Mouse (Mus musculus) neural tube, embryonic 12.5 days (tissue): ENCODE data around the gene Inhba. TPM values are rescaled to one million over a fixed set of nuclear protein-coding genes. Genes with fewer than 3 reads are reported as not detected.

Experiments used
- ATAC-seq: fragments of 200-750 bp; cut with Nextera tagmentation; 2 replicates; pipeline ENCODE4 v1.8.0; 2017; ENCODE audit warnings: low read depth, mild to moderate bottlenecking, moderate TSS enrichment, moderate library complexity; ENCODE audit not compliant: low FRiP score
- H3K27ac ChIP-seq: fragments of 300-500 bp; sonication (generic); 2 replicates; pipeline ENCODE4 v1.5.1; 2016
- H3K27me3 ChIP-seq: fragments of 300-500 bp; sonication (generic); replicated peaks from 2 replicates; pipeline ENCODE4 v1.6.1; 2016; ENCODE audit warnings: mild to moderate bottlenecking
- H3K36me3 ChIP-seq: fragments of 300-500 bp; sonication (generic); 2 replicates; pipeline ENCODE4 v1.6.1; 2016; ENCODE audit warnings: mild to moderate bottlenecking
- H3K4me1 ChIP-seq: fragments of 300-500 bp; sonication (generic); 2 replicates; pipeline ENCODE4 v1.6.1; 2016
- H3K4me2 ChIP-seq: fragments of 300-500 bp; sonication (generic); replicated peaks from 2 replicates; pipeline ENCODE4 v1.6.1; 2016; ENCODE audit warnings: mild to moderate bottlenecking
- H3K4me3 ChIP-seq: fragments of 300-500 bp; sonication (generic); 2 replicates; pipeline ENCODE4 v1.5.1; 2016
- H3K9ac ChIP-seq: fragments of 300-500 bp; sonication (generic); 2 replicates; pipeline ENCODE4 v1.6.1; 2016; ENCODE audit warnings: mild to moderate bottlenecking
- H3K9me3 ChIP-seq: fragments of 300-500 bp; sonication (generic); 2 replicates; pipeline ENCODE4 v1.6.1; 2016; ENCODE audit warnings: mild to moderate bottlenecking
- WGBS: fragments of 180-500 bp; shearing (Covaris S2); methylation state at CpG from one replicate; pipeline ENCODE4 v1.1.7; 2016; 5-methylcytosine and 5-hydroxymethylcytosine counted together
- polyA plus RNA-seq: library from polyadenylated mRNA; unstranded; fragments of >200 nt; fragmentation: Nextera tagmentation; extraction: Ambion mirVana; gene quantifications from 2 replicates; pipeline ENCODE4 v1.2.1, GENCODE M21; 2016

Inhba gene
- polyA plus RNA-seq, 1 experiment from 2014 or later, result 1.5 TPM

- Histone ChIP-seq H3K27ac (no peak overlapping the region), H3K27me3 (no peaks in the 10 kb centered on the region), H3K36me3 (no peaks in the 10 kb centered on the region), H3K4me3 (no peak overlapping the region), H3K4me2 (no peak overlapping the region), H3K9me3 (no peaks in the 10 kb centered on the region), H3K4me1 (peaks cover 5% of the 10 kb centered on the region; the same call in 1 of the 2 replicates), H3K9ac (no peak overlapping the region)
- 78% methylated on average over 5 of the region's 5 CpGs for WGBS
- ATAC-seq, result no peak
Observed at GRCm38 (mm10) chr13:16030557-16031057, 19.0 kb downstream of the Inhba start.

GRCm38 (mm10) chr13:16032425-16032824 is 20.8 kb downstream of the Inhba start:
- Histone ChIP-seq H3K9me3 (no peaks in the 10 kb centered on the region), H3K4me3 (no peak overlapping the region), H3K36me3 (no peaks in the 10 kb centered on the region), H3K27ac (no peak overlapping the region), H3K27me3 (no peaks in the 10 kb centered on the region), H3K9ac (no peak overlapping the region), H3K4me1 (peaks cover 5% of the 10 kb centered on the region; the same call in 1 of the 2 replicates), H3K4me2 (no peak overlapping the region)
- ATAC-seq, result no peak

GRCm38 (mm10) chr13:16032935-16033592 is 21.4 kb downstream of the Inhba start:
- no peak overlapping the region for H3K4me3 ChIP-seq
- ATAC-seq, result no peak
- H3K9ac ChIP-seq, result no peak overlapping the region
- no peaks in the 10 kb centered on the region for H3K36me3 ChIP-seq
- H3K27ac ChIP-seq, result no peak overlapping the region
- peaks cover 5% of the 10 kb centered on the region; the same call in 1 of the 2 replicates for H3K4me1 ChIP-seq
- no peak overlapping the region for H3K4me2 ChIP-seq
- H3K27me3 ChIP-seq, result no peaks in the 10 kb centered on the region
- no peaks in the 10 kb centered on the region for H3K9me3 ChIP-seq
- 34% methylated on average over 6 of the region's 6 CpGs for WGBS

- no peak overlapping the region for H3K27ac ChIP-seq
- H3K36me3 ChIP-seq, result no peaks in the 10 kb centered on the region
- no peak overlapping the region for H3K4me2 ChIP-seq
- no peak for ATAC-seq
- H3K9me3 ChIP-seq, result no peaks in the 10 kb centered on the region
- no peak overlapping the region for H3K9ac ChIP-seq
- H3K27me3 ChIP-seq, result no peaks in the 10 kb centered on the region
- H3K4me1 ChIP-seq, result no peaks in the 10 kb centered on the region
- WGBS, result 93% methylated on average over 2 of the region's 2 CpGs
- H3K4me3 ChIP-seq, result no peak overlapping the region
Observed at GRCm38 (mm10) chr13:16069079-16069478, 57.4 kb downstream of the Inhba start.

- no peaks in the 10 kb centered on the region for H3K36me3 ChIP-seq
- no peak for ATAC-seq
- no peak overlapping the region for H3K9ac ChIP-seq
- 83% methylated on average over 5 of the region's 5 CpGs for WGBS
- no peaks in the 10 kb centered on the region for H3K9me3 ChIP-seq
- no peak overlapping the region for H3K4me3 ChIP-seq
- H3K27me3 ChIP-seq, result no peaks in the 10 kb centered on the region
- H3K27ac ChIP-seq, result no peak overlapping the region
- no peaks in the 10 kb centered on the region for H3K4me1 ChIP-seq
- no peak overlapping the region for H3K4me2 ChIP-seq
Observed at GRCm38 (mm10) chr13:16077276-16077675, 65.6 kb downstream of the Inhba start.

- 77% methylated on average over 7 of the region's 7 CpGs for WGBS
- Histone ChIP-seq H3K9me3 (no peaks in the 10 kb centered on the region), H3K36me3 (no peaks in the 10 kb centered on the region), H3K4me1 (no peaks in the 10 kb centered on the region), H3K27ac (no peak overlapping the region), H3K4me2 (no peak overlapping the region), H3K9ac (no peak overlapping the region), H3K4me3 (no peak overlapping the region), H3K27me3 (no peaks in the 10 kb centered on the region)
- ATAC-seq, result no peak
Observed at GRCm38 (mm10) chr13:16078216-16078731, 66.6 kb downstream of the Inhba start.

- H3K9ac ChIP-seq, result no peak overlapping the region
- no peak overlapping the region for H3K4me3 ChIP-seq
- H3K27me3 ChIP-seq, result no peaks in the 10 kb centered on the region
- H3K4me1 ChIP-seq, result no peaks in the 10 kb centered on the region
- 55% methylated on average over 2 of the region's 2 CpGs for WGBS
- H3K27ac ChIP-seq, result no peak overlapping the region
- H3K9me3 ChIP-seq, result no peaks in the 10 kb centered on the region
- ATAC-seq, result no peak
- no peaks in the 10 kb centered on the region for H3K36me3 ChIP-seq
- H3K4me2 ChIP-seq, result no peak overlapping the region
Observed at GRCm38 (mm10) chr13:16080205-16080604, 68.6 kb downstream of the Inhba start.
